Mouse (Mus musculus): ENCODE results near the gene Sp1. TPM values are rescaled to one million over a fixed set of nuclear protein-coding genes. Genes with fewer than 3 reads are reported as not detected.

The Sp1 gene
- polyA plus RNA-seq, 1 experiment = 17.6 TPM

GRCm38 (mm10) chr15:102383671-102384070 lies 22.3 kb upstream of the Sp1 start:
- H3K27me3 ChIP-seq (replicated peaks; ENCODE audit: control insufficient read depth, insufficient read depth, low read length) = no peaks in the 10 kb centered on the region
- H3K27ac ChIP-seq (ENCODE audit: insufficient read depth, low read depth, low read length) = no peak overlapping the region
- DNase-seq = no peak
- 83% methylated on average over 6 of the region's 6 CpGs for WGBS
- H3K4me3 ChIP-seq (ENCODE audit: insufficient read depth, low read depth, low read length) = no peak overlapping the region
- peaks cover 7% of the 10 kb centered on the region; the same call in 1 of the 2 replicates for H3K4me1 ChIP-seq (ENCODE audit: control insufficient read depth, insufficient read depth, low read length)
- no peaks in the 10 kb centered on the region for H3K36me3 ChIP-seq (ENCODE audit: control insufficient read depth, insufficient read depth, low read length)
- TF ChIP-seq POLR2A (IDR thresholded peaks at IDR 0.05; ENCODE audit: low read depth, low read length) (no peak), CTCF (conservative IDR thresholded peaks at IDR 0.05; ENCODE audit: insufficient read depth, insufficient read length, low read depth, low read length) (no peak)

DNA sequence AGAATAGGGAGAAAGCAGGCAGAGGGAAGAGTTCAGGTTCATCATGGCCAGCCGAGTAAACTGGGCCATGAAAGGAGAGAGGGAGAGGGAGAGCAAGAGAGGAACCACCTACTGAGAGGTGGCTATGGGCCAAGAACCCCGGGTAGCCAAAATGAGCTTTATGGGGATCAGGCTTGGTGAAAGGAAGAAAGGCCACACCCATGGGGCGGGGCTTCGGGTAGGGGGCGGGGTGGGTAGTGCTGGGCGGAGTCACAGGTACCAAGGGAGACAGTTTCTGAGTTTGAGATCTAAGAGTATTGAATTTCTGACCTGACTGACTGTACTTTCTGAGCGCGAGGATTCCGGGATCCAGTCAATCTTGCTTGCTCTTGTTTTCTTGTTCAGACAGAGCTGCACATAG lies 19.3 kb upstream of the Sp1 start:
- Histone ChIP-seq H3K4me3 (ENCODE audit: insufficient read depth, low read depth, low read length) (no peak overlapping the region), H3K27me3 (replicated peaks; ENCODE audit: control insufficient read depth, insufficient read depth, low read length) (no peaks in the 10 kb centered on the region), H3K36me3 (ENCODE audit: control insufficient read depth, insufficient read depth, low read length) (no peaks in the 10 kb centered on the region), H3K27ac (ENCODE audit: insufficient read depth, low read depth, low read length) (no peak overlapping the region), H3K4me1 (ENCODE audit: control insufficient read depth, insufficient read depth, low read length) (peaks cover 9% of the 10 kb centered on the region; the same call in 1 of the 2 replicates)
- DNase-seq = no peak
- WGBS = 46% methylated on average over 9 of the region's 9 CpGs
- TF ChIP-seq CTCF (conservative IDR thresholded peaks at IDR 0.05; ENCODE audit: insufficient read depth, insufficient read length, low read depth, low read length) (no peak), POLR2A (IDR thresholded peaks at IDR 0.05; ENCODE audit: low read depth, low read length) (no peak)

GRCm38 (mm10) chr15:102388942-102389341 lies 17.0 kb upstream of the Sp1 start:
- WGBS = 80% methylated on average over 3 of the region's 3 CpGs
- H3K27me3 ChIP-seq (replicated peaks; ENCODE audit: control insufficient read depth, insufficient read depth, low read length) = no peaks in the 10 kb centered on the region
- no peak for DNase-seq
- H3K4me1 ChIP-seq (ENCODE audit: control insufficient read depth, insufficient read depth, low read length) = peaks cover 10% of the 10 kb centered on the region; the same call in 1 of the 2 replicates
- no peak overlapping the region for H3K27ac ChIP-seq (ENCODE audit: insufficient read depth, low read depth, low read length)
- no peak overlapping the region for H3K4me3 ChIP-seq (ENCODE audit: insufficient read depth, low read depth, low read length)
- TF ChIP-seq CTCF (conservative IDR thresholded peaks at IDR 0.05; ENCODE audit: insufficient read depth, insufficient read length, low read depth, low read length) = no peak
- H3K36me3 ChIP-seq (ENCODE audit: control insufficient read depth, insufficient read depth, low read length) = no peaks in the 10 kb centered on the region

DNA sequence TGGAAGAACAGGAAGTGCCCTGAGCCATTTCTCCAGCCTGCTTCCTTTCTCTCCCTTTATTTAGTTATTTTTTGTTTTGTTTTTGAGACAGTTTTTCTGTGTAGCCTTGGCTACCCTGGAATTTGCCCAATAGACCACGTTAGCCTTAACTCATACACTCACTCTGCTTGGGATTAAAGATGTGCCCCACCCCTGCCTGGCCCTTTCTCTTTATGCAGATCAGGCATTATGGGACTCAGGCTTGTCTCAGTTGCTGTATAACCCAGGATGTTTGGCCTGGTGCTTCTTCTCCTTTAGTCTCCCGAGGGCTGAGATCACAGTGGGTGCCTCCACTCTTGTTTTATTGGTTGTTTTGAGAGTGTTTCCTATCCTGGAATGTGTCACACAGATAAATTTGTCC lies 13.4 kb upstream of the Sp1 start:
- Histone ChIP-seq H3K27ac (ENCODE audit: insufficient read depth, low read depth, low read length) (0 out of 2 replicates have a peak overlapping the region, but pooled peaks have one; percentile 0), H3K36me3 (ENCODE audit: control insufficient read depth, insufficient read depth, low read length) (no peaks in the 10 kb centered on the region), H3K4me1 (ENCODE audit: control insufficient read depth, insufficient read depth, low read length) (peaks cover 17% of the 10 kb centered on the region), H3K27me3 (replicated peaks; ENCODE audit: control insufficient read depth, insufficient read depth, low read length) (no peaks in the 10 kb centered on the region), H3K4me3 (ENCODE audit: insufficient read depth, low read depth, low read length) (no peak overlapping the region)
- TF ChIP-seq CTCF (conservative IDR thresholded peaks at IDR 0.05; ENCODE audit: insufficient read depth, insufficient read length, low read depth, low read length) (no peak), POLR2A (IDR thresholded peaks at IDR 0.05; ENCODE audit: low read depth, low read length) (no peak)
- no peak for DNase-seq
- WGBS = 45% methylated on average over 2 of the region's 2 CpGs

- peak; percentile 44 for DNase-seq
- no peak overlapping the region for H3K4me3 ChIP-seq (ENCODE audit: insufficient read depth, low read depth, low read length)
- peaks cover 17% of the 10 kb centered on the region for H3K4me1 ChIP-seq (ENCODE audit: control insufficient read depth, insufficient read depth, low read length)
- H3K27me3 ChIP-seq (replicated peaks; ENCODE audit: control insufficient read depth, insufficient read depth, low read length) = no peaks in the 10 kb centered on the region
- TF ChIP-seq POLR2A (IDR thresholded peaks at IDR 0.05; ENCODE audit: low read depth, low read length) (no peak), CTCF (conservative IDR thresholded peaks at IDR 0.05; ENCODE audit: insufficient read depth, insufficient read length, low read depth, low read length) (no peak)
- no peaks in the 10 kb centered on the region for H3K36me3 ChIP-seq (ENCODE audit: control insufficient read depth, insufficient read depth, low read length)
- H3K27ac ChIP-seq (ENCODE audit: insufficient read depth, low read depth, low read length) = peak overlapping the region; percentile 39; the same call in 1 of the 2 replicates
Measured at GRCm38 (mm10) chr15:102393584-102394014, 12.3 kb upstream of the Sp1 start.

GRCm38 (mm10) chr15:102395061-102395460 lies 10.9 kb upstream of the Sp1 start:
- 17% methylated on average over 3 of the region's 3 CpGs for WGBS
- Histone ChIP-seq H3K4me3 (ENCODE audit: insufficient read depth, low read depth, low read length) (no peak overlapping the region), H3K4me1 (ENCODE audit: control insufficient read depth, insufficient read depth, low read length) (peaks cover 14% of the 10 kb centered on the region), H3K27ac (ENCODE audit: insufficient read depth, low read depth, low read length) (0 out of 2 replicates have a peak overlapping the region, but pooled peaks have one; percentile 52), H3K27me3 (replicated peaks; ENCODE audit: control insufficient read depth, insufficient read depth, low read length) (no peaks in the 10 kb centered on the region), H3K36me3 (ENCODE audit: control insufficient read depth, insufficient read depth, low read length) (no peaks in the 10 kb centered on the region)
- TF ChIP-seq POLR2A (IDR thresholded peaks at IDR 0.05; ENCODE audit: low read depth, low read length) (no peak), CTCF (conservative IDR thresholded peaks at IDR 0.05; ENCODE audit: insufficient read depth, insufficient read length, low read depth, low read length) (no peak)
- peak; percentile 43 for DNase-seq

DNA sequence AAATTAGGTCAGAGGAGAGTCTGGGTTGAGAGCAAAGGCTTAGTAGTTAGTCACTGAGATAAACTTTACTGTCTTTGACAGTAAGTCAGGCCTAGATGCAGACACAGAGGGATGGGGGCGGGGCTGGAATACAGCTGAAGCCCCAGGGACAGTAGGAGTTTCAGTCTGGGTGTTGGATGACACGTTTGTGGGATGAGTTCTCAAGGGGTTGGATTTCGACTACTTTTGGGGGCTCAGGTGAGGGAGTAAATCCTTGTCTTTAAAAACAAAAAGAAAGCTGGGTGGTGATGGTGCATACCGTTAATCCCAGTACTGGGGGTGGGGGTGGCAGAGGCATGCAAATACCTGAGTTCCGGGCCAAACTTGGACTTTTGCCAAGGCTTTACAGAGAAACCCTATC lies 7.3 kb upstream of the Sp1 start:
- no peak for TF ChIP-seq CTCF (conservative IDR thresholded peaks at IDR 0.05; ENCODE audit: insufficient read depth, insufficient read length, low read depth, low read length)
- no peak for TF ChIP-seq POLR2A (IDR thresholded peaks at IDR 0.05; ENCODE audit: low read depth, low read length)
- Histone ChIP-seq H3K4me3 (ENCODE audit: insufficient read depth, low read depth, low read length) (no peak overlapping the region), H3K4me1 (ENCODE audit: control insufficient read depth, insufficient read depth, low read length) (peaks cover 15% of the 10 kb centered on the region), H3K27me3 (replicated peaks; ENCODE audit: control insufficient read depth, insufficient read depth, low read length) (no peaks in the 10 kb centered on the region), H3K36me3 (ENCODE audit: control insufficient read depth, insufficient read depth, low read length) (no peaks in the 10 kb centered on the region), H3K27ac (ENCODE audit: insufficient read depth, low read depth, low read length) (peak overlapping the region; percentile 96)
- WGBS = 36% methylated on average over 5 of the region's 5 CpGs
- DNase-seq = peak; percentile 33
